22 mouse cellular contexts compared by ENCODE assay signal in the genomic region with DNA sequence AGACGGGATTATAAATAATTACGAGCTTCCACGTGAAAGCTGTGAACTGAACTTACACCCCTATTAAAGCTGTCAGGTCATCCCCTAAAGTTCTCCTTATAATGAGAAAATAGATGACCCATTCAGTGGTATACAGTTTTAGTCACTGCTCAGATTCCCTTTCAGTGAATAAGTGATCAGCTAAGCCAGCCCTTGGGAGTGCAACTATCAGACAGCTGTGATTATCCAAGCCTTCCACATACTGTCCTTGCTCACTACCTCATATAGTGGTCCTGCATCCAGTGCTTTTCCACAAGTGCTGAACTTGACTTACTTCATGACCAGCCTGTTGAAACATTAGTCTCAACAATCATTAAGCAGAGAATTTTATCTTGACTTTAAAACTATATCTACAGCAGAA.
DNase-seq lines count a peak whose midpoint lies in the region; ATAC-seq and TF ChIP-seq lines count a peak whose summit lies in the region.
"Had no signal": no experiment of that assay in that cellular context is flagged by ENCODE, and none has a peak within 500 bp of the region (broad histone marks: within the 10 kb centered on the region; RNA-seq: fewer than 3 reads in every experiment).

No protein-coding gene starts in this region.

- WGBS in kidney, embryonic 14.5 days = 17% methylated on average over 3 of the region's 3 CpGs
- WGBS in kidney, embryonic 15.5 days = 27% methylated on average over 3 of the region's 3 CpGs
- 39% methylated on average over 3 of the region's 3 CpGs for WGBS in kidney, embryonic 16.5 days
- WGBS in kidney, postnatal 0 days = 22% methylated on average over 3 of the region's 3 CpGs

- H3K4me2 ChIP-seq in kidney, embryonic 14.5 days (replicated peaks; ENCODE audit: low read depth, low read length) = no peak overlapping the region
- no peak overlapping the region for H3K4me2 ChIP-seq in kidney, embryonic 15.5 days
- H3K4me2 ChIP-seq in kidney, embryonic 16.5 days (replicated peaks; ENCODE audit: low read depth, low read length) = no peak overlapping the region
- H3K4me2 ChIP-seq in kidney, postnatal 0 days (ENCODE audit: low read length) = no peak overlapping the region

- H3K27ac ChIP-seq in kidney, embryonic 14.5 days (ENCODE audit: low read depth, low read length) = no peak overlapping the region
- H3K27ac ChIP-seq in kidney, embryonic 15.5 days = no peak overlapping the region
- H3K27ac ChIP-seq in kidney, embryonic 16.5 days (ENCODE audit: low read length) = no peak overlapping the region
- H3K27ac ChIP-seq in kidney, postnatal 0 days = no peak overlapping the region

- H3K9ac ChIP-seq in kidney, embryonic 14.5 days (ENCODE audit: low read depth, low read length) = no peak overlapping the region
- H3K9ac ChIP-seq in kidney, embryonic 15.5 days = no peak overlapping the region
- H3K9ac ChIP-seq in kidney, embryonic 16.5 days (replicated peaks; ENCODE audit: low read length) = no peak overlapping the region
- H3K9ac ChIP-seq in kidney, postnatal 0 days (ENCODE audit: low read depth, low read length) = no peak overlapping the region

- TF ChIP-seq CTCF in kidney, postnatal 0 days (IDR thresholded peaks at IDR 0.05; ENCODE audit: low read depth) = no peak

- no peak for DNase-seq in kidney, postnatal 14 days
- no peak for DNase-seq in kidney, adult 9 months
- DNase-seq in kidney, adult 11 months = no peak
- DNase-seq in kidney, postnatal 0 days (ENCODE audit: low spot score) = peak; percentile 2
- no peak for DNase-seq in kidney, postnatal 25 days
- DNase-seq: adrenal gland, adult 2 months; adrenal gland, adult 8-10 months; adrenal gland, postnatal 10 days; adrenal gland, postnatal 14 days; adrenal gland, postnatal 25 days; adrenal gland, postnatal 36 days; B cell, adult 2 months; cerebellum, adult 11 months; cerebellum, adult 11-12 months had no signal

- no peaks in the 10 kb centered on the region for H3K4me1 ChIP-seq in kidney, embryonic 14.5 days (ENCODE audit: control insufficient read depth, insufficient read depth, low read length)
- H3K4me1 ChIP-seq in kidney, embryonic 15.5 days = no peaks in the 10 kb centered on the region
- no peaks in the 10 kb centered on the region for H3K4me1 ChIP-seq in kidney, embryonic 16.5 days (ENCODE audit: insufficient read depth, low read length)
- no peaks in the 10 kb centered on the region for H3K4me1 ChIP-seq in kidney, postnatal 0 days (replicated peaks; ENCODE audit: insufficient read depth, low read length)

- no peaks in the 10 kb centered on the region for H3K27me3 ChIP-seq in kidney, embryonic 14.5 days (ENCODE audit: control insufficient read depth, insufficient read depth, low read length)
- no peaks in the 10 kb centered on the region for H3K27me3 ChIP-seq in kidney, embryonic 15.5 days
- no peaks in the 10 kb centered on the region for H3K27me3 ChIP-seq in kidney, embryonic 16.5 days (ENCODE audit: insufficient read depth, low read length)
- no peaks in the 10 kb centered on the region for H3K27me3 ChIP-seq in kidney, postnatal 0 days (ENCODE audit: insufficient read depth, low read length)
- H3K27me3 ChIP-seq: CH12.LX, Patski had no signal

- H3K9me3 ChIP-seq in kidney, embryonic 14.5 days (ENCODE audit: control insufficient read depth, low read length) = no peaks in the 10 kb centered on the region
- no peaks in the 10 kb centered on the region for H3K9me3 ChIP-seq in kidney, embryonic 15.5 days (replicated peaks)
- no peaks in the 10 kb centered on the region; the same call in 1 of the 2 replicates for H3K9me3 ChIP-seq in kidney, embryonic 16.5 days (ENCODE audit: low read length)
- H3K9me3 ChIP-seq in kidney, postnatal 0 days (replicated peaks; ENCODE audit: low read length) = no peaks in the 10 kb centered on the region

- peak; percentile 77; the same call in 1 of the 2 replicates for ATAC-seq in kidney, embryonic 14.5 days (ENCODE audit: low FRiP score, low TSS enrichment)
- ATAC-seq in kidney, embryonic 15.5 days (replicated peaks; ENCODE audit: low FRiP score) = peak; percentile 52; the same call in 1 of the 2 replicates
- ATAC-seq in kidney, embryonic 16.5 days (ENCODE audit: low FRiP score, low TSS enrichment) = peak; percentile 49; the same call in 1 of the 2 replicates
- ATAC-seq in kidney, postnatal 0 days (replicated peaks; ENCODE audit: low FRiP score, low read depth) = no peak
- ATAC-seq: activated CD4-positive, CD25-positive, alpha-beta regulatory T cell, adult 4 months; CD4-positive, CD25-positive, alpha-beta regulatory T cell, adult 4 months; Patski had no signal

- H3K4me3 ChIP-seq in kidney, embryonic 14.5 days (ENCODE audit: low read length) = no peak overlapping the region
- H3K4me3 ChIP-seq in kidney, embryonic 15.5 days (replicated peaks) = no peak overlapping the region
- H3K4me3 ChIP-seq in kidney, embryonic 16.5 days (ENCODE audit: low read length) = no peak overlapping the region
- no peak overlapping the region for H3K4me3 ChIP-seq in kidney, postnatal 0 days (replicated peaks; ENCODE audit: low read depth, low read length)

- H3K36me3 ChIP-seq in kidney, embryonic 14.5 days (ENCODE audit: control insufficient read depth, insufficient read depth, low read length) = no peaks in the 10 kb centered on the region
- H3K36me3 ChIP-seq in kidney, embryonic 15.5 days = no peaks in the 10 kb centered on the region
- no peaks in the 10 kb centered on the region for H3K36me3 ChIP-seq in kidney, embryonic 16.5 days (ENCODE audit: insufficient read depth, low read length)
- H3K36me3 ChIP-seq in kidney, postnatal 0 days (ENCODE audit: insufficient read depth, low read length) = no peaks in the 10 kb centered on the region
- H3K36me3 ChIP-seq: G1E had no signal
